Mouse (Mus musculus) gastrocnemius, adult 18-20 months (tissue): ENCODE data around the gene Prdm4. TPM values are rescaled to one million over a fixed set of nuclear protein-coding genes. Genes with fewer than 3 reads are reported as not detected.
A peak's percentile ranks its signal among the peaks of the same experiment; 100 is the strongest.

Experiments
- DNase-seq: peaks from one replicate; pipeline ENCODE4 v3.0.0; 2021; ENCODE audit warnings: low spot score
- total RNA-seq, 2 experiments: library from RNA; stranded (reverse); gene quantifications; 2 replicates each; pipeline ENCODE4 v1.2.3; 2021

Prdm4 gene
- total RNA-seq, 2 experiments from 2014 or later: 13.4 to 17.1 TPM

GRCm38 (mm10) chr10:85872479-85872773 lies 44.5 kb downstream of the Prdm4 start:
- no peak for DNase-seq

- peak; percentile 91 for DNase-seq
Measured at GRCm38 (mm10) chr10:85871698-85872478, 45.1 kb downstream of the Prdm4 start.

DNA sequence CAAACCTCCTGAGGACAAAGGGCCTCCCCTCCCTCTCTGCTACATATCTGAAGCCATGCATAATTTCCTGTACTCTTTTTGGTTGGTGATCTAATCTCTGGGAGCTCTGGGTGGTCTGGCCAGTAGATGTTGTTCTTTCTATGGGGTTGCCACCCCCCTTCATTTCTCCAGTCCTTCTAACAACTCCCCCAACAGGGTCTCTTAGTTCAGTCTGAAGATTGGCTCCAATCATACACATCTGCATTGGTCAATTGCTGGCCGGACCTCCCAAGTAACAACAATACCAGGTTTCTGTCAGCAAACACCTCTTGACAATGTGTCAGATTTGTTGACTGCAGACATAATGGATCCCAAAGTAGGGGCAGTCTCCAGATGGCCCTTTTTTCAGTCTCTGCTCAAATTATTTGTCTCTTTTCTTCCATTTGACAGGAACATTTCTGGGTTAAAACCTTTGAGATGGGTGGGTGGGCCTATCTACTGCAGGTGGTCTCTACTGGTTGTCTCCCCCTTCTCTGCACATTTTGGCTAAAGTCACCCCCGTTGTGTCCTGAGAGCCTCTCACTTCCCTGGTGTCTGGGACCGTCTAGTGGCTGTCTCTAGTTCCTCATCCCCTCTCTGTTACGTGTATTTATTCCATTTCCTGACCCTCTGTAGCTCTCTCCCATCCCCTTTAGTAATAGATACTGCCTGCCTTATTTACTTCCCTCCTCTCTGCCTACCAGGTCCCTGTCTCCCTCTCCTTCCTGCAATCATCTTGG lies 70.7 kb downstream of the Prdm4 start:
- DNase-seq: no peak

Other genes with a start within 250 kb of the Prdm4 start
- 10 to 100 TPM; 17.1 to 17.5 TPM for gene Pwp1, start 87.6 kb downstream of the Prdm4 start, total RNA-seq
- gene Ascl4, start 10.5 kb upstream of the Prdm4 start, total RNA-seq: not detected
- 10 to 100 TPM; 43.0 to 47.5 TPM for gene Rtcb, start 40.7 kb upstream of the Prdm4 start, total RNA-seq
- not detected for gene Bpifc, start 94.8 kb upstream of the Prdm4 start, total RNA-seq
- gene Fbxo7, start 104.8 kb upstream of the Prdm4 start, total RNA-seq: 10 to 100 TPM; 11.3 to 12.7 TPM